Mouse (Mus musculus) ES-Bruce4 (cell line): Measurements from ENCODE around the gene Hdac4.

ENCODE experiments used
- CTCF ChIP-seq: IDR thresholded peaks from one replicate; pipeline ENCODE4 v1.8.1; 2011; ENCODE audit warnings: low read depth, low read length
- EP300 ChIP-seq: IDR thresholded peaks from 2 replicates; pipeline ENCODE4 v1.6.1; 2011; ENCODE audit warnings: low read depth, low read length; ENCODE audit not compliant: insufficient read depth
- POLR2A ChIP-seq: IDR thresholded peaks from one replicate; pipeline ENCODE4 v1.8.1; 2011; ENCODE audit warnings: low read length; ENCODE audit not compliant: insufficient read depth

DNA sequence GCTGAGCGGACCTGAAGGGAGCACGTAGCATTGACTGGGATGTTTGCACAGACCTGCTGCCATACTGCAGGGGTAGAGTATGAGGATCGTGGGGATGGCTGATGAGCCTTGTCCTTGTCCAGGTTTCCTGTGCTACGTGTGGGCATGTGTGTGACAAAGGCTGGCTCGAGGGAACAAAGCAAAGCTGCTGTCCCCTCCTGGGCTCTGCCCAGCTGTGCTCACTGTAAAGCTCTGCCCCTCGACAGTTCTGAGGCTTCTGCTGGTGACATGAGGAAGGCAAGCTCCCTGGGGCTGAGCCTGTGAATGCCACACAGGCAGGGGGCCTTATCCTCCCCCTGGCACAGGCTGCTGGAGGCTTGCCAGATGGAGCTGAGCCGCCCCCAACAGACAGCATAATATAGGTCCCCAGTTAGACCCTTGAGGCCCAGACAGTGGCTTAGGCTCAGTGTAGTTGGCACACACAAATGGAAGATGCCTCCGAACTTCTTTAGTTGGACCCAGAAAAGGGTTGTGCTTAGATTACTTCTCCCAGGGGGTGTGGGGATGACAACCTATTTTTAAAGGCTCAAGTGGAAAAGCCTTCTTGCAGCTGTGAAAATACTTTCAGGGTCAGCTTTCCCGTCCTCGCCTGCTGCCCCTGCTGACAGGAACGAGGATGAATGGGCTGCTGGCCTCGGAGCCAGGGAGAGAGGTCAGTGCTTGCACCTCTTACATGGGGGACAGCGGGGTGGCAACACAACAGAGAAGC, 16.7 kb upstream of the Hdac4 start:
- TF ChIP-seq POLR2A (no peak), CTCF (no peak), EP300 (no peak)
